Mouse (Mus musculus): ENCODE data around the gene Dusp12. TPM values are rescaled to one million over a fixed set of nuclear protein-coding genes. Genes with fewer than 3 reads are reported as not detected.
A peak's percentile ranks its signal among the peaks of the same experiment; 100 is the strongest.

Gene Dusp12
- polyA plus RNA-seq, 1 experiment from 2014 or later = 47.3 TPM

GRCm38 (mm10) chr1:170912891-170913615, 27.7 kb upstream of the Dusp12 start, which contains the start of gene Fcrlb:
Gene Fcrlb (minus strand): TSS chr1:170912941.
- Histone ChIP-seq H3K9ac (no peak within 1 kb of the TSS), H3K9me3 (no peaks in the 10 kb centered on the region), H3K4me2 (no peak within 1 kb of the TSS), H3K36me3 (no peaks in the 10 kb centered on the region), H3K27me3 (replicated peaks) (peaks cover 8% of the 10 kb centered on the region), H3K27ac (no peak within 1 kb of the TSS), H3K4me1 (peaks cover 7% of the 10 kb centered on the region; the same call in 1 of the 2 replicates), H3K4me3 (replicated peaks) (no peak within 1 kb of the TSS)
- ATAC-seq (ENCODE audit: insufficient read depth, low FRiP score, low read depth) = no peak
- WGBS = 70% methylated on average over 5 of the region's 5 CpGs

- H3K9me3 ChIP-seq = no peaks in the 10 kb centered on the region
- H3K4me2 ChIP-seq = no peak overlapping the region
- WGBS = 84% methylated on average over 11 of the region's 11 CpGs
- peaks cover 16% of the 10 kb centered on the region for H3K27me3 ChIP-seq (replicated peaks)
- no peak for ATAC-seq (ENCODE audit: insufficient read depth, low FRiP score, low read depth)
- H3K9ac ChIP-seq = no peak overlapping the region
- H3K4me3 ChIP-seq (replicated peaks) = no peak overlapping the region
- H3K27ac ChIP-seq = no peak overlapping the region
- no peaks in the 10 kb centered on the region for H3K36me3 ChIP-seq
- H3K4me1 ChIP-seq = peaks cover 15% of the 10 kb centered on the region
These were observed 26.7 kb upstream of the Dusp12 start for GRCm38 (mm10) chr1:170911907-170912660.

- WGBS = 4% methylated on average over 21 of the region's 21 CpGs
- peaks cover 16% of the 10 kb centered on the region for H3K4me1 ChIP-seq
- H3K4me2 ChIP-seq = peak overlapping the region; percentile 78
- peaks cover 26% of the 10 kb centered on the region for H3K27me3 ChIP-seq (replicated peaks)
- H3K9me3 ChIP-seq = no peaks in the 10 kb centered on the region
- no peak for ATAC-seq (ENCODE audit: insufficient read depth, low FRiP score, low read depth)
- H3K9ac ChIP-seq = no peak overlapping the region
- no peak overlapping the region for H3K27ac ChIP-seq
- H3K4me3 ChIP-seq (replicated peaks) = peak overlapping the region; percentile 37
- no peaks in the 10 kb centered on the region for H3K36me3 ChIP-seq
These were observed 23.0 kb upstream of the Dusp12 start for GRCm38 (mm10) chr1:170908341-170908740.

GRCm38 (mm10) chr1:170907456-170908191, 22.3 kb upstream of the Dusp12 start:
- Histone ChIP-seq H3K27ac (no peak overlapping the region), H3K4me1 (peaks cover 16% of the 10 kb centered on the region), H3K36me3 (no peaks in the 10 kb centered on the region), H3K9me3 (no peaks in the 10 kb centered on the region), H3K9ac (0 out of 2 replicates have a peak overlapping the region, but pooled peaks have one; percentile 1), H3K27me3 (replicated peaks) (peaks cover 26% of the 10 kb centered on the region), H3K4me3 (replicated peaks) (peak overlapping the region; percentile 37), H3K4me2 (peak overlapping the region; percentile 78)
- ATAC-seq (ENCODE audit: insufficient read depth, low FRiP score, low read depth) = peak; percentile 66
- 1% methylated on average over 71 of the region's 71 CpGs for WGBS

GRCm38 (mm10) chr1:170907111-170907455, 21.7 kb upstream of the Dusp12 start:
- Histone ChIP-seq H3K27me3 (replicated peaks) (peaks cover 26% of the 10 kb centered on the region), H3K27ac (no peak overlapping the region), H3K36me3 (no peaks in the 10 kb centered on the region), H3K4me2 (peak overlapping the region; percentile 78), H3K9me3 (no peaks in the 10 kb centered on the region), H3K9ac (no peak overlapping the region), H3K4me3 (replicated peaks) (peak overlapping the region; percentile 37), H3K4me1 (peaks cover 16% of the 10 kb centered on the region)
- ATAC-seq (ENCODE audit: insufficient read depth, low FRiP score, low read depth) = no peak
- WGBS = 30% methylated on average over 11 of the region's 11 CpGs

GRCm38 (mm10) chr1:170903485-170903884, 18.1 kb upstream of the Dusp12 start:
- H3K9ac ChIP-seq = no peak overlapping the region
- H3K36me3 ChIP-seq = no peaks in the 10 kb centered on the region
- H3K27ac ChIP-seq = no peak overlapping the region
- no peak overlapping the region for H3K4me3 ChIP-seq (replicated peaks)
- 44% methylated on average over 5 of the region's 5 CpGs for WGBS
- no peak overlapping the region for H3K4me2 ChIP-seq
- no peaks in the 10 kb centered on the region for H3K9me3 ChIP-seq
- peaks cover 23% of the 10 kb centered on the region for H3K27me3 ChIP-seq (replicated peaks)
- H3K4me1 ChIP-seq = peaks cover 13% of the 10 kb centered on the region
- no peak for ATAC-seq (ENCODE audit: insufficient read depth, low FRiP score, low read depth)

GRCm38 (mm10) chr1:170901536-170902238, 16.3 kb upstream of the Dusp12 start:
- Histone ChIP-seq H3K4me3 (replicated peaks) (no peak overlapping the region), H3K27ac (no peak overlapping the region), H3K4me1 (no peaks in the 10 kb centered on the region), H3K4me2 (peak overlapping the region; percentile 34; the same call in 1 of the 2 replicates), H3K27me3 (replicated peaks) (0 out of 2 replicates have a peak, but pooled peaks cover 7% of the 10 kb centered on the region), H3K36me3 (no peaks in the 10 kb centered on the region), H3K9ac (no peak overlapping the region), H3K9me3 (no peaks in the 10 kb centered on the region)
- 30% methylated on average over 10 of the region's 10 CpGs for WGBS
- no peak; the same call in 1 of the 2 replicates for ATAC-seq (ENCODE audit: insufficient read depth, low FRiP score, low read depth)

GRCm38 (mm10) chr1:170900799-170901467, 15.6 kb upstream of the Dusp12 start:
- H3K36me3 ChIP-seq = no peaks in the 10 kb centered on the region
- peak overlapping the region; percentile 34 for H3K4me2 ChIP-seq
- no peaks in the 10 kb centered on the region for H3K9me3 ChIP-seq
- H3K27ac ChIP-seq = no peak overlapping the region
- no peaks in the 10 kb centered on the region for H3K4me1 ChIP-seq
- 31% methylated on average over 10 of the region's 10 CpGs for WGBS
- ATAC-seq (ENCODE audit: insufficient read depth, low FRiP score, low read depth) = no peak
- 0 out of 2 replicates have a peak, but pooled peaks cover 4% of the 10 kb centered on the region for H3K27me3 ChIP-seq (replicated peaks)
- no peak overlapping the region for H3K4me3 ChIP-seq (replicated peaks)
- no peak overlapping the region for H3K9ac ChIP-seq

GRCm38 (mm10) chr1:170898413-170899075, 13.2 kb upstream of the Dusp12 start:
- Histone ChIP-seq H3K9me3 (no peaks in the 10 kb centered on the region), H3K27me3 (replicated peaks) (no peaks in the 10 kb centered on the region), H3K4me1 (no peaks in the 10 kb centered on the region), H3K4me3 (replicated peaks) (no peak overlapping the region), H3K36me3 (no peaks in the 10 kb centered on the region), H3K4me2 (no peak overlapping the region), H3K27ac (no peak overlapping the region), H3K9ac (no peak overlapping the region)
- no peak for ATAC-seq (ENCODE audit: insufficient read depth, low FRiP score, low read depth)
- 53% methylated on average over 16 of the region's 16 CpGs for WGBS

GRCm38 (mm10) chr1:170896651-170897281, 11.4 kb upstream of the Dusp12 start:
- no peak overlapping the region for H3K4me2 ChIP-seq
- H3K4me1 ChIP-seq = no peaks in the 10 kb centered on the region
- no peaks in the 10 kb centered on the region for H3K27me3 ChIP-seq (replicated peaks)
- H3K36me3 ChIP-seq = no peaks in the 10 kb centered on the region
- H3K4me3 ChIP-seq (replicated peaks) = no peak overlapping the region
- no peaks in the 10 kb centered on the region for H3K9me3 ChIP-seq
- ATAC-seq (ENCODE audit: insufficient read depth, low FRiP score, low read depth) = no peak
- H3K9ac ChIP-seq = no peak overlapping the region
- H3K27ac ChIP-seq = no peak overlapping the region
- 78% methylated on average over 5 of the region's 5 CpGs for WGBS

All from stomach, embryonic 15.5 days (tissue).